Mouse (Mus musculus): ENCODE measurements at regions not wholly inside any gene's neighbourhood (a gene's known extent, or its start where the extent isn't known, plus 50 kb on each side); places are given as distances from the start of the nearest gene placed in this dataset.

GRCm38 (mm10) chr11:111652882-111653281, 586.9 kb downstream of the Kcnj2 start:
- H3K4me1 ChIP-seq (replicated peaks), result no peaks in the 10 kb centered on the region
- no peak for ATAC-seq (ENCODE audit: low read depth)
- 63% methylated on average over 3 of the region's 3 CpGs for WGBS
- no peak overlapping the region for H3K4me2 ChIP-seq
- H3K4me3 ChIP-seq, result no peak overlapping the region
- no peak overlapping the region for H3K27ac ChIP-seq (replicated peaks)
- no peaks in the 10 kb centered on the region for H3K36me3 ChIP-seq
- H3K27me3 ChIP-seq, result peaks cover 4% of the 10 kb centered on the region; the same call in 1 of the 2 replicates
- no peak overlapping the region for H3K9ac ChIP-seq
- H3K9me3 ChIP-seq, result no peaks in the 10 kb centered on the region

- Histone ChIP-seq H3K27ac (replicated peaks) (no peak overlapping the region), H3K27me3 (no peaks in the 10 kb centered on the region), H3K36me3 (no peaks in the 10 kb centered on the region), H3K9ac (no peak overlapping the region), H3K4me1 (replicated peaks) (peaks cover 7% of the 10 kb centered on the region; the same call in 1 of the 2 replicates), H3K4me2 (no peak overlapping the region), H3K4me3 (no peak overlapping the region), H3K9me3 (no peaks in the 10 kb centered on the region)
- no peak for ATAC-seq (ENCODE audit: low read depth)
- 92% methylated on average over 9 of the region's 9 CpGs for WGBS
Measured at GRCm38 (mm10) chr11:111657778-111658177, 591.8 kb downstream of the Kcnj2 start.

DNA sequence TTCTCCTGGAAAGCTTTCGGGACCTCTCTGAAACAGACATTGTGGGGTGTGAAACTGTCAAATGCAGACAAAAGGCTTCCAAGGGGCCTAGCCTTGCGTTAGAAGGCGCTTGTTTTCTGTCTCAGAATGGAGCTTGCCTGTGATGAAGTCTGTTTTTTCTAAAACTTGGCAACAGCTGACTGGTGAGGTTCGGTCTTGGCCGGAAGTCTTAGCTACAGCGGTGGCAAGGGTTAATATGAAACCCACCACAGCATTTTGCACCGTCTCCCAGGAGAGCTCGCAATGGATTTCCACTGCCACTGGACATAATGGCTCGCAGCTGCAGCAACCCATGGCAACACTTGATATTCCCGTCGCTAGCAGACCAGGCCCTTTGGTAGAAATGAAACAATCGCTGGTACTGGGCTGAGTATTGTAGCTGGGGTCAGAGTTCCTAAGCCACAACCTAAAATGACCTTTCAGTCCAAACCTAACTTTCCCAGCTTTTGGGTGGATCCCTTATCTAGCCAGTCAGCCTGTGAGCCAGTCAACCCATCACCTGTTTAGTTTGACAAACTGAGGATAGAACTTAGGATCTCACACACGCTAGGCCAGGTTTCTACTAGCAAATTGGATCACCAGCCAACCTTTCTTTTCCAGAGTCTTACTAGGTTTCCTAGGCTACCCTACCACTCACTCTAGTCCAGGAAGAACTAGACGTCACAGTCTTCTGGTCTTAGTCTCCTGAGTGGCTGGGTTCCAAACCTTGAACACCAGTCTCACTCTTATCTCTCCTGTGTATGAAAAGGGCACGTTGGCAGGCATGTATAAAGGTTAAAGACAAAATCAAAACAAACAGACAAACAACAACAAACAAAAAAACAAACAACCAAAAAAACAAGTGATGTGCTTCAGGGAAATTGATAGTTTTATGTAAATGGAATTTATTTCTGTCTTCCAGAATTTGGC, 592.7 kb downstream of the Kcnj2 start:
- Histone ChIP-seq H3K9me3 (no peaks in the 10 kb centered on the region), H3K4me3 (no peak overlapping the region), H3K4me2 (no peak overlapping the region), H3K36me3 (no peaks in the 10 kb centered on the region), H3K27me3 (no peaks in the 10 kb centered on the region), H3K4me1 (replicated peaks) (peaks cover 7% of the 10 kb centered on the region; the same call in 1 of the 2 replicates), H3K9ac (no peak overlapping the region), H3K27ac (replicated peaks) (no peak overlapping the region)
- WGBS, result 33% methylated on average over 15 of the region's 15 CpGs
- no peak; the same call in 1 of the 2 replicates for ATAC-seq (ENCODE audit: low read depth)

GRCm38 (mm10) chr11:111663269-111663668, 597.3 kb downstream of the Kcnj2 start:
- H3K4me2 ChIP-seq, result no peak overlapping the region
- H3K4me1 ChIP-seq (replicated peaks), result peaks cover 5% of the 10 kb centered on the region; the same call in 1 of the 2 replicates
- no peak overlapping the region for H3K4me3 ChIP-seq
- H3K36me3 ChIP-seq, result no peaks in the 10 kb centered on the region
- 75% methylated on average over 3 of the region's 3 CpGs for WGBS
- H3K9me3 ChIP-seq, result no peaks in the 10 kb centered on the region
- H3K27me3 ChIP-seq, result no peaks in the 10 kb centered on the region
- H3K9ac ChIP-seq, result no peak overlapping the region
- no peak for ATAC-seq (ENCODE audit: low read depth)
- H3K27ac ChIP-seq (replicated peaks), result no peak overlapping the region

- Histone ChIP-seq H3K9me3 (no peaks in the 10 kb centered on the region), H3K27ac (replicated peaks) (no peak overlapping the region), H3K36me3 (no peaks in the 10 kb centered on the region), H3K9ac (no peak overlapping the region), H3K4me2 (no peak overlapping the region), H3K4me3 (no peak overlapping the region), H3K27me3 (no peaks in the 10 kb centered on the region), H3K4me1 (replicated peaks) (no peaks in the 10 kb centered on the region)
- 83% methylated on average over 6 of the region's 6 CpGs for WGBS
- ATAC-seq (ENCODE audit: low read depth), result no peak
Measured at GRCm38 (mm10) chr11:111666336-111666735, 600.4 kb downstream of the Kcnj2 start.

- no peak for ATAC-seq (ENCODE audit: low read depth)
- Histone ChIP-seq H3K4me1 (replicated peaks) (no peaks in the 10 kb centered on the region), H3K9me3 (no peaks in the 10 kb centered on the region), H3K36me3 (no peaks in the 10 kb centered on the region), H3K4me2 (no peak overlapping the region), H3K27ac (replicated peaks) (no peak overlapping the region), H3K4me3 (no peak overlapping the region), H3K27me3 (no peaks in the 10 kb centered on the region), H3K9ac (no peak overlapping the region)
- 87% methylated on average over 2 of the region's 2 CpGs for WGBS
Measured at GRCm38 (mm10) chr11:111671865-111672264, 605.9 kb downstream of the Kcnj2 start.

DNA sequence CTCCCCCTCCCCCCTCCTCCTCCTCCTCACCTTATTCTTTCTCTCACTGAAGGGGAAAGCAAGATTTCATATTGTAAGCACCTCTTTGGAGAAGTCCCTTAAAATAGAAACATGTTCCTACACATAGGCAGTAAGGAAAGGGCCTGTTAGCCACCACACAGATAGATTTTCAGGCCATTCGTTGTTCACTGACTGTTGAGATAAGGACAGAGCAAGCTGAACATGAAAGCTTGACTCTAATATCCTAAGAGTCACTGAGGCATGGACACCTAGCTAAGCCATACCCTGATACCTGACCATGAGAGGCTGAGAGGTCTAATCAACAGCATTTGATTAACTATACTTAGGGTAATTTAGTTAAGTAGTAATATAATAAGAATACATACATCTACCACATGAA, 609.7 kb downstream of the Kcnj2 start:
- no peaks in the 10 kb centered on the region for H3K9me3 ChIP-seq
- H3K4me2 ChIP-seq, result no peak overlapping the region
- H3K4me1 ChIP-seq (replicated peaks), result no peaks in the 10 kb centered on the region
- 89% methylated on average over 1 of the region's 1 CpGs for WGBS
- H3K27ac ChIP-seq (replicated peaks), result no peak overlapping the region
- no peak for ATAC-seq (ENCODE audit: low read depth)
- H3K4me3 ChIP-seq, result no peak overlapping the region
- H3K9ac ChIP-seq, result no peak overlapping the region
- no peaks in the 10 kb centered on the region for H3K36me3 ChIP-seq
- H3K27me3 ChIP-seq, result no peaks in the 10 kb centered on the region

DNA sequence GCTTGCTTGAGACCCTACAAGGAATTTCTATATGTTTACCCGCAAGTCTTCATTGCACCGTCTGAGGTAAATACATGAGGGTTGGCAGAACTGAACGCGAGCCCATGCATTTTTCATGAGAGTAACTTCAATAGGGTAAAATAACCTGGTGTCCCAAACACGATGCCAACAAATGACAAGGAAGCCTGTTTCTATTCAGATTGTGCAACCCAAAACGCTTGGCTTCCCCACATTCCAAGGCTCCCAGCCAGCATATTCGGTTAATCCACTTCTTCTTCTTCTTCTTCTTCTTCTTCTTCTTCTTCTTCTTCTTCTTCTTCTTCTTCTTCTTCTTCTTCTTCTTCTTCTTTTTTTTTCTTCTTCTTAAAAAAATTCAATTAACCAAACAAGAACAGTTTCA, 616.4 kb downstream of the Kcnj2 start:
- H3K4me3 ChIP-seq, result no peak overlapping the region

GRCm38 (mm10) chr11:111683909-111684308, 617.9 kb downstream of the Kcnj2 start:
- H3K9me3 ChIP-seq, result no peaks in the 10 kb centered on the region
- H3K27ac ChIP-seq (replicated peaks), result no peak overlapping the region
- no peak overlapping the region for H3K4me3 ChIP-seq
- H3K36me3 ChIP-seq, result no peaks in the 10 kb centered on the region
- no peaks in the 10 kb centered on the region for H3K27me3 ChIP-seq
- H3K4me1 ChIP-seq (replicated peaks), result no peaks in the 10 kb centered on the region
- WGBS, result 93% methylated on average over 4 of the region's 4 CpGs
- H3K9ac ChIP-seq, result no peak overlapping the region
- no peak overlapping the region for H3K4me2 ChIP-seq
- ATAC-seq (ENCODE audit: low read depth), result no peak

More for the DNA sequence above, 616.4 kb downstream of the Kcnj2 start:
- H3K9ac ChIP-seq, result no peak overlapping the region
- H3K27ac ChIP-seq (replicated peaks), result no peak overlapping the region
- no peak for ATAC-seq (ENCODE audit: low read depth)
- no peaks in the 10 kb centered on the region for H3K4me1 ChIP-seq (replicated peaks)
- H3K36me3 ChIP-seq, result no peaks in the 10 kb centered on the region
- no peaks in the 10 kb centered on the region for H3K27me3 ChIP-seq
- no peaks in the 10 kb centered on the region for H3K9me3 ChIP-seq
- no peak overlapping the region for H3K4me2 ChIP-seq
- WGBS, result 81% methylated on average over 7 of the region's 7 CpGs

- 84% methylated on average over 3 of the region's 3 CpGs for whole genome bisulfite sequencing
Measured at GRCm38 (mm10) chr11:111687769-111688168, 621.8 kb downstream of the Kcnj2 start.

GRCm38 (mm10) chr11:111688186-111688860, 622.4 kb downstream of the Kcnj2 start:
- H3K4me2 ChIP-seq, result no peak overlapping the region
- H3K9me3 ChIP-seq, result no peaks in the 10 kb centered on the region
- H3K9ac ChIP-seq, result no peak overlapping the region
- no peak for ATAC-seq (ENCODE audit: low read depth)
- H3K36me3 ChIP-seq, result no peaks in the 10 kb centered on the region
- H3K4me3 ChIP-seq, result no peak overlapping the region
- no peaks in the 10 kb centered on the region for H3K4me1 ChIP-seq (replicated peaks)
- no peak overlapping the region for H3K27ac ChIP-seq (replicated peaks)
- no peaks in the 10 kb centered on the region for H3K27me3 ChIP-seq
- WGBS, result 81% methylated on average over 6 of the region's 6 CpGs

More at GRCm38 (mm10) chr11:111687769-111688168, 621.8 kb downstream of the Kcnj2 start:
- no peaks in the 10 kb centered on the region for H3K9me3 ChIP-seq
- ATAC-seq (ENCODE audit: low read depth), result no peak
- H3K4me1 ChIP-seq (replicated peaks), result no peaks in the 10 kb centered on the region
- no peaks in the 10 kb centered on the region for H3K36me3 ChIP-seq
- H3K9ac ChIP-seq, result no peak overlapping the region
- H3K4me2 ChIP-seq, result no peak overlapping the region
- no peak overlapping the region for H3K27ac ChIP-seq (replicated peaks)
- no peaks in the 10 kb centered on the region for H3K27me3 ChIP-seq
- no peak overlapping the region for H3K4me3 ChIP-seq

GRCm38 (mm10) chr11:111689899-111690298, 623.9 kb downstream of the Kcnj2 start:
- H3K4me1 ChIP-seq (replicated peaks), result no peaks in the 10 kb centered on the region
- no peak for ATAC-seq (ENCODE audit: low read depth)
- WGBS, result 80% methylated on average over 2 of the region's 2 CpGs
- H3K36me3 ChIP-seq, result no peaks in the 10 kb centered on the region
- no peak overlapping the region for H3K4me2 ChIP-seq
- H3K27ac ChIP-seq (replicated peaks), result no peak overlapping the region
- no peak overlapping the region for H3K9ac ChIP-seq
- no peak overlapping the region for H3K4me3 ChIP-seq
- H3K27me3 ChIP-seq, result no peaks in the 10 kb centered on the region
- no peaks in the 10 kb centered on the region for H3K9me3 ChIP-seq
